Mouse (Mus musculus) heart, postnatal 10 days (tissue): ENCODE results near the gene Hist1h1e. TPM values are rescaled to one million over a fixed set of nuclear protein-coding genes. Genes with fewer than 3 reads are reported as not detected.

ENCODE experiments used
- DNase-seq, 2 experiments: peaks; one replicate each; pipeline ENCODE4 v3.0.0; 2021
- intact Hi-C: fragments of 180-260 bp; cut with DNase I; formaldehyde crosslinking; loops from one replicate; pipeline ENCODE4 v1.15.1; 2025
- total RNA-seq, 2 experiments: library from RNA; stranded (reverse); gene quantifications; 2 replicates each; pipeline ENCODE4 v1.2.3; 2021

Gene Hist1h1e
- total RNA-seq: 100 to 1,000 TPM; 138 to 168 TPM

DNA sequence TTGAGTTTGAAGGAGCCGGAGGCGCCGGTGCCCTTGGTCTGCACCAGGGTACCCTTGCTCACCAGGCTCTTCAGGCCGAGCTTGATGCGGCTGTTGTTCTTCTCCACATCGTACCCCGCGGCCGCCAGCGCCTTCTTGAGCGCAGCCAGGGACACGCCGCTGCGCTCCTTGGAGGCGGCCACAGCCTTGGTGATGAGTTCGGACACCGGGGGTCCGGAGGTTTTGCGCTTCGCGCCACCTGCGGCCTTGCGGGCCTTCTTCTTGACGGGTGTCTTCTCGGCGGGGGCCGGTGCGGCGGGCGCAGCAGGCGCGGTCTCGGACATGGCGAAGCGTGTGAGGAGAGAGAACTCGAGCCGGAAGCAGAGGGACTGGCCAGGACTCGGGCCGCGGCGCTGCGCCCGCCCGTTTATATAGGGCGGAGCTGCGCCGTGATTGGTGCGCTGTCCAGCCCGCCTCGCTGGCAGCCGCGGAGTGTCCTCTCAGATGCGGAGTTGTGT is at the start of gene Hist1h1e:
TSS of gene Hist1h1e (minus strand) at position 384 of the 497 bp plus-strand sequence.
- peak; percentile 94 to 95 for DNase-seq
- intact Hi-C loops: loop anchor here (1.0 to 5.0 kb wide), 4 partner anchors 35 to 115 kb away; partner anchors contain the start of genes Hist1h1c, Hist1h2bc and Hist1h4c

- DNase-seq: no peak
- intact Hi-C loops: no loop called here
These were observed 40.2 kb upstream of the Hist1h1e start for GRCm38 (mm10) chr13:23662536-23662935.

GRCm38 (mm10) chr13:23659636-23660366 is 37.4 kb upstream of the Hist1h1e start:
- no peak for DNase-seq
- intact Hi-C loops: no loop called here

- intact Hi-C loops: loop anchor here (2.0 kb wide), 1 partner anchor 66 kb away; no protein-coding TSS in a partner anchor
- DNase-seq: peak in 1 of 2 experiments; percentile 20
These were observed 8.3 kb upstream of the Hist1h1e start for GRCm38 (mm10) chr13:23630653-23631052.

- intact Hi-C loops: loop anchor here (1.0 to 5.0 kb wide), 4 partner anchors 36 to 114 kb away; partner anchors contain the start of genes Hist1h1c, Hist1h2bc and Hist1h4c
- peak; percentile 17 to 43 for DNase-seq
These were observed 598 bp upstream of the Hist1h1e start for GRCm38 (mm10) chr13:23622861-23623450.

DNA sequence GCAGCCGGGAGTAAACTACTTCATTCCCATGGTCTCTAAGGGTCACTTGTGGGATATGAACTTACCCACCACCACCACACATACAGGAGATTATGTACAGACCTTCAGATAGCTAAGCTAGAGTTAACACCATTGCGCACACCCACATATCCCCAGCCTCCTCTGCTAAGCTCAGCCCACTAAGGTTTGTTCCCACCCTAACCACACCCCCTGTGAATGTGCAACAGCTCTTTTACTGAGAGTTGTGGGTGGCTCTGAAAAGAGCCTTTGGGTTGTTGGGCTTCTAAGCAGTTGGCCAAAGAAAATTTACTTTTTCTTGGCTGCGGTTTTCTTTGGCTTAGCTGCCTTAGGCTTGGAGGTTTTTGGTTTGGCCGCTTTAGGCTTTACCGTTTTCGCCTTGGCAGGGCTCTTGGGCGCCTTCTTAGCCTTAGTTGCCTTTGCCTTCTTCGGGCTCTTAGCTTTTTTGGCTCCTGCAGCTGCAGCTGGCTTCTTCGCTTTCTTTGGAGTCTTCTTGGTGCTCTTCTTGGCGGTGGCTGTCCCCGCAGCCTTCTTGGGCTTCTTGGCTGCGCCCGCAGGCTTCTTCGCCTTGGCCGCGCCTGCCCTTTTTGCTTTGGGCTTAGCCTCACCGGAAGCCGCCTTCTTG is 705 bp downstream of the Hist1h1e start:
- DNase-seq: peak in 1 of 2 experiments; percentile 78
- intact Hi-C loops: loop anchor here (1.0 to 5.0 kb wide), 5 partner anchors 34 to 116 kb away; partner anchors contain the start of genes Hist1h1c, Hist1h2ad, Hist1h2bc and Hist1h2bf

GRCm38 (mm10) chr13:23620733-23621531 is 1.4 kb downstream of the Hist1h1e start, which contains the start of gene Hist1h2be:
TSS of gene Hist1h2be (minus strand) at chr13:23621124.
- DNase-seq: peak; percentile 80 to 85
- intact Hi-C loops: loop anchor here (1.0 to 5.0 kb wide), 3 partner anchors 34 to 116 kb away; partner anchors contain the start of genes Hist1h1c, Hist1h2ad and Hist1h2bf

DNA sequence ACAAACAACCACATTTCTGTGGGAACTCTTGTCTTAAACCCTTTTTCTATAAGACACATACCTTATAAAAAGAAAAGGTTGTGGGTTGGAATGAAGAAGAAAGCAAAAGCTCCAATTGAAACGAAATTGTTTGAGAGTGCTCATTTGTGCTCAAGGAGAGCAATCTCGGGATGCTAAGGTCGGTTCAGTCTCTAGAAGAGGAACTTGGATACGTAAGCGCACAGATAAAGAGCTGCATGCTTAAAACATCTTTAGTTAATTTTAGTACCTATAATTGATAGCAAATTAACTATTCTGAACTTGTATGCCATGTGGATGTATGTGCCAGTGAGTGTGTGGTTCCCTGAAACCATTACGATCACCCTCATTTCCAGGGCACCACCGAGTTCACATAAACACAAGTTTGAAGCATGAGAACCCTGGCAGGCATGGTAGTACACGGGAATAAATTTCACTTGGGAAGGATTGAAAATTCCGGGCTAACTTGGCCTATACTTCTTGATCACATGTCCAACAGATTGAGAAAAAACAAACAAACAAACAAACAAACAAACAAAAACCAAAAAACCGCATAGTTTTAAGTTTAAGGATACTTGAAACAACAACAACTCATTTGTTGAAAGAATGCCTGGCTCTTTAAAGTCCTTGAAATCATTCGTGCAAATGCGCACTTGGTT is 2.2 kb downstream of the Hist1h1e start:
- intact Hi-C loops: loop anchor here (5.0 kb wide), 2 partner anchors 33 to 117 kb away; partner anchors contain the start of gene Hist1h1c
- DNase-seq: peak in 1 of 2 experiments; percentile 16

- intact Hi-C loops: no loop called here
- no peak for DNase-seq
These were observed 10.7 kb downstream of the Hist1h1e start for GRCm38 (mm10) chr13:23611638-23612037.

GRCm38 (mm10) chr13:23610393-23610792 is 12.0 kb downstream of the Hist1h1e start:
- no peak for DNase-seq
- intact Hi-C loops: no loop called here

GRCm38 (mm10) chr13:23609844-23610243 is 12.5 kb downstream of the Hist1h1e start:
- intact Hi-C loops: no loop called here
- DNase-seq: no peak

- intact Hi-C loops: no loop called here
- DNase-seq: no peak
These were observed 13.1 kb downstream of the Hist1h1e start for GRCm38 (mm10) chr13:23609209-23609608.

DNA sequence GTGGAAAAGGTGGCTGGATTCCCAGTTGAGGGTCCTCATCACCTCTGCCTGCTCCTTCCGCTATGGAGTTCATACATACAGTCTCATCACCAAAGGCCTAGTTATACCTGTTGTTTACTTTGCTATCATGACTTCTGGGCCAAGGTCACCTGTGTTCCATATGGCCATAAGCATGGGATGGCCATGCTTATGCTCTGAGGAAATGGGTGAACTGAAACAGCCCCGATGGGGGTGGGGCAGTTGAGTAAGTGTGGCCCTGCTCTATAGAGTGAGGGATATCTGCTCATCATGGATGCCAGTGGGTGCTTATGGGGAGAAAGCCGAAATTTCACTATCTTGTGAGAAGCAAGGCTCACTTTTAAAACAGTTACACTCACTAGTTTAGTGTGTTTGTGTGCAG is 17.3 kb downstream of the Hist1h1e start:
- intact Hi-C loops: no loop called here
- DNase-seq: no peak

DNA sequence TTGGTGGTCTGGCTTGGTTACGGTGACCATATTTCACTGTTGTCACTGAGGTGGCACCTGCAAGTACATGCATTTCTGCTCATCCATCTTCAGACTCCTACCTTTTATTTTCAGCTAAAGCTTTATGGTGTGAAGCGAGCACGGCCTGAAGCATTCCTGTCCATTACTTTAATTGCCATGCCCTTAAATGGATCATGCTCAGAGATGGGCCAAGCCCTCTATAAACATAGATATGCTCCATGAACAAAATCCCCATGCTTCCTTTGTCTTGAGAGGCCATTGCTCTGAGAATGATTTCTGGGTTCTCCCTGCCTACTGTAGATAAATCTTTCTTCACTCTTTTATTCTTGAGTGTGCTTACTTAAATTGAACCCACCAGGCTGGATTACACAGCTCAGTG is 17.9 kb downstream of the Hist1h1e start:
- DNase-seq: no peak
- intact Hi-C loops: no loop called here

DNA sequence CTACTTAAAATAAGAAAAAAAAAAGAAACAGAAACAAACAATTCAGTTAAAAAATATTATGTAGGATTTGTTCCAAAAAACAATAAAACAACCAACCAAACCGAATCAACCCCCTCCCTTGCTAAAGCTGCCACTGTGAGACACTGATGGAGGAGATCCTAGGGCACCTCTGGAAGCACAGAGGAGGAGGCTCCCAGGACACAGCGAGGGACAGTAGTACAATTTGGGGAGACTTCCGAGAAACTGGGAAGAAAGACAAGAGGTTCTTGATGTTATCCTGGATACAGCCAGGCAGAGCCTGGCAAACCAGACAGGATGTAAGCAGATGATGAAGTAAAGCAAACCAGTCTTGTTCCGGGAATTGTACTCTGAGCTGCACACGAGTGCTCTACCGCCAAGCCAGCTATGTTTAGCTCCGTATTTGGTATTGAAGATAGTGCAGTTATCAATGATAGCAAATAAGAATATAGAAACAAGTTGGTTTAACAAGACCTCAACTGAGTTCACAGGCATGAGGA is 19.1 kb downstream of the Hist1h1e start:
- no peak for DNase-seq
- intact Hi-C loops: no loop called here

DNA sequence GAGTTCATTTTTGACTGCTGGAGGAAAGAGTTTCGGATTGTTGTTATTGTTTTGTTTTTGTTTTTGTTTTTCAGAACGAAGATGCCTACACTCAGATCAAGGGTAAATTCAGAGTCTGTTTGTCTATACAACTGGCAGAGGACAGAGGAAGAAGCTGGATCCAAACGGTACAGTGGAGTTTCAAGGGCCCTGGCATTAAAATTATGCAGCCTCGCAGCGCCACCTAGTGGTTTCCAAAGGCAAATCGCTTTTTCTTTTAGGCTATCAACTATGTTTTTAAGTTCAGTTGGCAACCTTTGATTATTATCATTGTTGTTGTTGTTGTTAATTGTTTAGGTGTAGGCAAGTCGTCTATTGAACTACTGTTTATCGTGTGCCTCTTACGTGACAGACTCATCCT is 24.4 kb downstream of the Hist1h1e start:
- intact Hi-C loops: loop anchor here (2.0 to 10.0 kb wide), 2 partner anchors 173 to 233 kb away; partner anchors contain the start of gene Zfp322a
- DNase-seq: peak; percentile 83 to 90

DNA sequence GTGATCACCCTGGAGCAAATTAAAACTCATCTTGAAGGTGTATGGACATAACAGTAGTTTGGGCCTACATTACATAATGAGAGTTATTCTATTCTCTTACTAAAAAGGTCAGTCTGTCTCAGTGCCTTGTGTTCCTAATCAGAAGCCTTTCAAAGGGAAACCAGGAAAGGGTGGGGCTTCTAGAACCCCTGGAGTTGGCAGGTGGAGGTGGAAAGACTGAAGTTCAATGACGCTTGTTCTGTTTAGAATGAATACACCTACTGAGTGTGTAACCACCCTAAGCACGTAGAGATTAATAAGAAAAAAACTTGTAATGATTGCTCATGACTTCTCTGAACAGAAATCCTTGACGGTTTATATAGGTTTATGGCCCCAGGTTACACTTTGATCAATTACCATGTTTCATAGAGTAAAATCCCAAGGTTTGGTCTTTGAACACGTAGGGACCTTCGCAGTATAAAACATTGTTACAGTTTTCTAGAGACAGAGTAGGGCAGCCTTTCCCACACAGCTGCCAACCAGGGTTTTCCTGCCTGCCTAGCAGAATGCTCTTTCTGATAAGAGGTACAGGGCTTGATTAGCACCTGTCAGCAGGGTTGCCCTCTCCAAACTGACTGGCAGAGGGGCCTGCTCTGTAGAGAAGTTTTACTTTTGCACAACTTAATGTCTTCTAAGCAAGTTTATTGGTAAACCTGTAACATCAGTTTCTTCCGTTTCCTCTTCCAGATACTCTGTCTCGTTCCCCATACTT is 26.6 kb downstream of the Hist1h1e start:
- intact Hi-C loops: loop anchor here (2.0 to 10.0 kb wide), 2 partner anchors 171 to 231 kb away; partner anchors contain the start of gene Zfp322a
- DNase-seq: no peak

GRCm38 (mm10) chr13:23595185-23595584 is 27.2 kb downstream of the Hist1h1e start:
- DNase-seq: no peak
- intact Hi-C loops: loop anchor here (10.0 kb wide), 1 partner anchor 230 kb away; the partner anchor contains the start of gene Zfp322a
